23 mouse cellular contexts compared by ENCODE assay signal in the genomic region with DNA sequence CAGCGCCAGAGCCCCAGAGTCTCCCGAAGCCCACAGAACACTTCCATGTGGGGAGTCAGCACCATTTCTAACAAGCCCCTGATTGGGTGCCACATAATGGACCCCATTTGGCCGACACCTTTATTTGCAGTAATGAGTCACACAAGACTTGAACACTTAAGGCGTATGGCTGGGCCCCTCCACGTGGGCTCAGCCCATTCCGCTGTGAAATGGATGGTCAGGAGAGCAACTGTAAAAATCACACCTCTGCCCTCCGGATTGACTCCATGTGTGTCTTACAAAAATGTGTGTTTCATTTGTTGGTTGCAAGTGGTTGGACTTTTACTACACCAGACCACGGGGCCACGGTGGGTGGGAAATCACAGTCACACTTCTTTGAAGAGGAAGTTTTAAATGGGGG. TPM values are rescaled to one million over a fixed set of nuclear protein-coding genes. Genes with fewer than 3 reads are reported as not detected.
A peak's percentile ranks its signal among the peaks of the same experiment; 100 is the strongest.
DNase-seq lines count a peak whose midpoint lies in the region; ATAC-seq lines count a peak whose summit lies in the region.
"Had no signal": no experiment of that assay in that cellular context is flagged by ENCODE, and none has a peak within 500 bp of the region (broad histone marks: within the 10 kb centered on the region; RNA-seq: fewer than 3 reads in every experiment).

No protein-coding gene starts in this region.

- peaks cover 25% of the 10 kb centered on the region for H3K4me1 ChIP-seq in limb, embryonic 10.5 days
- H3K4me1 ChIP-seq in limb, embryonic 11.5 days (ENCODE audit: control insufficient read depth, insufficient read depth, low read length): no peaks in the 10 kb centered on the region
- peaks cover 15% of the 10 kb centered on the region for H3K4me1 ChIP-seq in limb, embryonic 12.5 days (replicated peaks)

- 50% methylated on average over 9 of the region's 9 CpGs for WGBS in limb, embryonic 10.5 days
- WGBS in limb, embryonic 11.5 days: 31% methylated on average over 9 of the region's 9 CpGs
- WGBS in limb, embryonic 12.5 days: 23% methylated on average over 9 of the region's 9 CpGs

- peaks cover 4% of the 10 kb centered on the region; the same call in 1 of the 2 replicates for H3K27me3 ChIP-seq in limb, embryonic 10.5 days (ENCODE audit: low read depth, poor library complexity, severe bottlenecking)
- no peaks in the 10 kb centered on the region for H3K27me3 ChIP-seq in limb, embryonic 11.5 days (ENCODE audit: control insufficient read depth, insufficient read depth, low read length)
- H3K27me3 ChIP-seq in limb, embryonic 12.5 days: peaks cover 6% of the 10 kb centered on the region; the same call in 1 of the 2 replicates
- H3K27me3 ChIP-seq: CH12.LX, Patski had no signal

- 0 out of 2 replicates have a peak, but pooled peaks have one; percentile 22 for ATAC-seq in limb, embryonic 11.5 days (ENCODE audit: insufficient number of reproducible peaks, low FRiP score, low TSS enrichment, low read depth)
- ATAC-seq in limb, embryonic 12.5 days (ENCODE audit: insufficient number of reproducible peaks, insufficient read depth, low FRiP score, low TSS enrichment, low read depth): peak; percentile 57; the same call in 1 of the 2 replicates
- ATAC-seq: activated CD4-positive, CD25-positive, alpha-beta regulatory T cell, adult 4 months; CD4-positive, CD25-positive, alpha-beta regulatory T cell, adult 4 months; Patski had no signal

- no peaks in the 10 kb centered on the region for H3K9me3 ChIP-seq in limb, embryonic 10.5 days (replicated peaks)
- H3K9me3 ChIP-seq in limb, embryonic 11.5 days (ENCODE audit: control insufficient read depth, low read length): no peaks in the 10 kb centered on the region
- no peaks in the 10 kb centered on the region for H3K9me3 ChIP-seq in limb, embryonic 12.5 days
- H3K9me3 ChIP-seq: G1E had no signal

- H3K36me3 ChIP-seq in limb, embryonic 10.5 days: peaks cover 17% of the 10 kb centered on the region
- H3K36me3 ChIP-seq in limb, embryonic 11.5 days (ENCODE audit: control insufficient read depth, insufficient read depth, low read length): no peaks in the 10 kb centered on the region; the same call in 1 of the 2 replicates
- H3K36me3 ChIP-seq in limb, embryonic 12.5 days: peaks cover 17% of the 10 kb centered on the region

- H3K4me3 ChIP-seq in limb, embryonic 10.5 days: no peak overlapping the region
- H3K4me3 ChIP-seq in limb, embryonic 11.5 days (ENCODE audit: low read depth, low read length): no peak overlapping the region
- no peak overlapping the region for H3K4me3 ChIP-seq in limb, embryonic 12.5 days (replicated peaks)

- H3K9ac ChIP-seq in limb, embryonic 11.5 days (ENCODE audit: low read length): no peak overlapping the region
- H3K9ac ChIP-seq in limb, embryonic 12.5 days (replicated peaks): no peak overlapping the region

- DNase-seq in forelimb bud, embryonic 11.5 days (ENCODE audit: low read depth, low spot score): peak; percentile 79
- no peak for DNase-seq in limb, embryonic 10.5 days (ENCODE audit: low spot score)
- peak; percentile 64 for DNase-seq in limb, embryonic 11.5 days (ENCODE audit: low spot score)
- DNase-seq in kidney, postnatal 4 days: no peak
- DNase-seq in lung, postnatal 10 days: no peak
- DNase-seq in heart, postnatal 25 days (ENCODE audit: low spot score): no peak
- DNase-seq in cerebellum, adult 9-11 months: no peak
- DNase-seq: adrenal gland, adult 2 months; adrenal gland, adult 8-10 months; adrenal gland, postnatal 10 days; adrenal gland, postnatal 25 days; adrenal gland, postnatal 36 days; B cell, adult 2 months; cerebellum, adult 11 months; cerebellum, adult 11-12 months had no signal

- intact Hi-C loops in heart, postnatal 25 days (cut with DNase I): no loop called here

- peak overlapping the region; percentile 37; the same call in 1 of the 2 replicates for H3K27ac ChIP-seq in limb, embryonic 10.5 days
- H3K27ac ChIP-seq in limb, embryonic 11.5 days (replicated peaks; ENCODE audit: low read depth, low read length): no peak overlapping the region
- no peak overlapping the region for H3K27ac ChIP-seq in limb, embryonic 12.5 days

- no peak overlapping the region for H3K4me2 ChIP-seq in limb, embryonic 11.5 days (ENCODE audit: low read depth, severe bottlenecking)
- no peak overlapping the region for H3K4me2 ChIP-seq in limb, embryonic 12.5 days

RNA-seq across cellular contexts. Expression of gene Rfx4, which starts 24.9 kb away (rescaled TPM):
- polyA plus RNA-seq in limb, embryonic 10.5 days (2016; fragmentation: Nextera tagmentation; extraction: Ambion mirVana): 0.06 TPM in 1 of 2 replicates, not detected in the other
- 0.40 and 1.3 TPM in 2 replicates for polyA plus RNA-seq in limb, embryonic 11.5 days (2014; fragmentation: Nextera tagmentation; extraction: Ambion mirVana)
- 1.2 and 1.3 TPM in 2 replicates for polyA plus RNA-seq in limb, embryonic 12.5 days (2016; fragmentation: Nextera tagmentation; extraction: Ambion mirVana)
- under 1 TPM in 1 of 2 experiments, not detected in 1; 0.16 TPM for total RNA-seq in heart, postnatal 25 days (2021)
- total RNA-seq: adrenal gland, postnatal 25 days; adrenal gland, postnatal 36 days; G1E; MEL had no signal
- polyA plus RNA-seq: activated CD4-positive, CD25-positive, alpha-beta regulatory T cell, adult 4 months; adrenal gland, adult 2 months; C2C12; CD4-positive, CD25-positive, alpha-beta regulatory T cell, adult 4 months; G1E had no signal

Comparison
In these comparisons a context has a peak if more than half of its experiments do, and no peak if none do; other contexts are left out.
1. DNase-seq: peak in forelimb bud, embryonic 11.5 days (single experiment) and limb, embryonic 11.5 days (single experiment); none in limb, embryonic 10.5 days (single experiment), kidney, postnatal 4 days (0 of 2), lung, postnatal 10 days (single experiment), heart, postnatal 25 days (single experiment) and cerebellum, adult 9-11 months (single experiment).